Mouse (Mus musculus) activated CD4-positive, CD25-positive, alpha-beta regulatory T cell (primary cell): ENCODE results near the gene B4galnt2. TPM values are rescaled to one million over a fixed set of nuclear protein-coding genes. Genes with fewer than 3 reads are reported as not detected.

Experiments
- polyA plus RNA-seq, 2 experiments: library from polyadenylated mRNA; unstranded; fragments of 100-300 nt; shearing (Covaris generic); gene quantifications; one replicate each; pipeline ENCODE4 v1.2.1; 2017

Gene B4galnt2
- under 1 TPM in 1 of 2 experiments, not detected in 1; 0.23 TPM for polyA plus RNA-seq

GRCm38 (mm10) chr11:95914571-95914991 is at the start of gene B4galnt2:
TSS of gene B4galnt2 (minus strand) at chr11:95914891.

GRCm38 (mm10) chr11:95842074-95842681 is 72.5 kb downstream of the B4galnt2 start, which contains the start of gene Abi3:
TSS of gene Abi3 (minus strand) at chr11:95842476.

GRCm38 (mm10) chr11:95837059-95837458 is 77.6 kb downstream of the B4galnt2 start, which contains the start of gene Gngt2:
TSS of gene Gngt2 (plus strand) at chr11:95837216.

GRCm38 (mm10) chr11:95824071-95824876 is 90.4 kb downstream of the B4galnt2 start, which contains the start of gene Phospho1:
TSS of gene Phospho1 (plus strand) at chr11:95824499.

Other genes starting within 250 kb of the B4galnt2 start
- 10 to 100 TPM; 68.9 to 91.2 TPM for gene Phb, start 247.9 kb downstream of the B4galnt2 start, polyA plus RNA-seq
- 10 to 100 TPM; 11.5 to 15.5 TPM for gene Zfp652, start 202.2 kb downstream of the B4galnt2 start, polyA plus RNA-seq
- gene B130006D01Rik, start 191.3 kb downstream of the B4galnt2 start, polyA plus RNA-seq: 1 to 10 TPM in 1 of 2 experiments, under 1 TPM in 1; 0.89 to 3.8 TPM
- not detected for gene Phospho1, start 90.4 kb downstream of the B4galnt2 start, polyA plus RNA-seq
- gene Gngt2, start 77.7 kb downstream of the B4galnt2 start, polyA plus RNA-seq: 10 to 100 TPM; 42.0 to 50.9 TPM
- gene Abi3, start 72.4 kb downstream of the B4galnt2 start, polyA plus RNA-seq: 10 to 100 TPM; 52.5 to 78.8 TPM
- under 1 TPM in 1 of 2 experiments, not detected in 1; 0.45 TPM for gene Igf2bp1, start 91.0 kb upstream of the B4galnt2 start, polyA plus RNA-seq
- gene Gip, start 109.7 kb upstream of the B4galnt2 start, polyA plus RNA-seq: not detected
- 100 to 1,000 TPM in 1 of 2 experiments, 10 to 100 TPM in 1; 98.0 to 107 TPM for gene Snf8, start 120.0 kb upstream of the B4galnt2 start, polyA plus RNA-seq
- gene Ube2z, start 150.5 kb upstream of the B4galnt2 start, polyA plus RNA-seq: 10 to 100 TPM; 38.1 to 46.2 TPM
- 100 to 1,000 TPM; 337 to 446 TPM for gene Atp5g1, start 160.8 kb upstream of the B4galnt2 start, polyA plus RNA-seq
- gene Calcoco2, start 197.1 kb upstream of the B4galnt2 start, polyA plus RNA-seq: under 1 TPM in 1 of 2 experiments, not detected in 1; 0.22 TPM
- gene Ttll6, start 218.9 kb upstream of the B4galnt2 start, polyA plus RNA-seq: under 1 TPM in 1 of 2 experiments, not detected in 1; 0.05 TPM